ENCODE assay signal across 16 mouse cellular contexts in the genomic region with DNA sequence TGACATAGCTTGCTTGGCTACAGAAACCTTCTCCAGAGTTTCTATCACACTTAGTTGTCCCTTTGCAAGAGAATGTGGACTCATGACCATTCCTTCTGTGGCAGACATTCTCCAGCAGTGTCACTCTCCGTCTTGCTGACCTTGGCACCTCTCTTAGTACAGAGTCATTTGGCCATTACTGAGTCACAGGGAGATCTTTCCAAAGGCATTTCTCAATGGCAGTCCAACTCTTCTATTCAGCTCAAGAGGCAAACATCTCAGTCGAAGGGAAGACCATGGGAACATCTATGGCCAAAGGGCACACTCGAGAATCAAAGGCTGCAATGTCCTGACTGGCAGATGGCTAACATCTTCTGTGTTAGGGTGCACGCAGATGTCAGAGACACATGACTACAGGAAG.
DNase-seq lines count a peak whose midpoint lies in the region.
"Had no signal": no experiment of that assay in that cellular context is flagged by ENCODE, and none has a peak within 500 bp of the region (broad histone marks: within the 10 kb centered on the region; RNA-seq: fewer than 3 reads in every experiment).

No protein-coding gene starts in this region.

- DNase-seq in adrenal gland, adult (ENCODE audit: inconsistent age in 2 of 2, low spot score in 1 of 2), result peak; percentile 44 to 78
- DNase-seq in adrenal gland, postnatal 14 days, result no peak
- peak; percentile 38 for DNase-seq in adrenal gland, adult 8-10 months
- no peak for DNase-seq in adrenal gland, adult 18-20 months (ENCODE audit: low spot score in 2 of 2)
- DNase-seq in gonadal fat pad, adult 2 months (ENCODE audit: low read depth), result peak; percentile 61
- no peak for DNase-seq in heart, postnatal 10 days
- DNase-seq: adrenal gland, postnatal 10 days; B cell, adult 2 months; cerebellum, adult 11 months; cerebellum, adult 18-20 months; cerebellum, adult 8-10 months; cerebellum, adult 9-11 months; cerebellum, postnatal 14 days; cerebellum, postnatal 36 days; embryo, embryonic 11 days; forebrain, postnatal 0 days had no signal

- intact Hi-C loops in heart, postnatal 10 days (cut with DNase I), result no loop called here

Comparison
In these comparisons a context has a peak if more than half of its experiments do, and no peak if none do; other contexts are left out.
1. DNase-seq: peak in adrenal gland, adult (2 of 2), adrenal gland, adult 8-10 months (single experiment) and gonadal fat pad, adult 2 months (single experiment); none in adrenal gland, postnatal 14 days (single experiment), adrenal gland, adult 18-20 months (0 of 2) and heart, postnatal 10 days (0 of 2).